Mouse (Mus musculus) ES-E14 (cell line): ENCODE measurements around the gene Srcin1.

Experiments
- CHD2 ChIP-seq: IDR thresholded peaks from 2 replicates; pipeline ENCODE4 v1.6.1; 2014; ENCODE audit warnings: mild to moderate bottlenecking, low read depth, low read length, inconsistent platforms
- HCFC1 ChIP-seq: IDR thresholded peaks from 2 replicates; pipeline ENCODE4 v1.6.1; 2012; ENCODE audit warnings: low read length, inconsistent platforms, borderline replicate concordance; ENCODE audit not compliant: insufficient read depth
- MAFK ChIP-seq: IDR thresholded peaks from 2 replicates; pipeline ENCODE4 v1.6.1; 2014; ENCODE audit warnings: mild to moderate bottlenecking, low read depth, low read length, inconsistent platforms; ENCODE audit not compliant: insufficient read depth
- ZC3H11A ChIP-seq: IDR thresholded peaks from 2 replicates; pipeline ENCODE4 v1.6.1; 2012; ENCODE audit warnings: low read depth, mild to moderate bottlenecking, inconsistent platforms, low read length, borderline replicate concordance
- ZNF384 ChIP-seq: IDR thresholded peaks from 2 replicates; pipeline ENCODE4 v1.6.1; 2012; ENCODE audit warnings: low read depth, low read length, inconsistent platforms

DNA sequence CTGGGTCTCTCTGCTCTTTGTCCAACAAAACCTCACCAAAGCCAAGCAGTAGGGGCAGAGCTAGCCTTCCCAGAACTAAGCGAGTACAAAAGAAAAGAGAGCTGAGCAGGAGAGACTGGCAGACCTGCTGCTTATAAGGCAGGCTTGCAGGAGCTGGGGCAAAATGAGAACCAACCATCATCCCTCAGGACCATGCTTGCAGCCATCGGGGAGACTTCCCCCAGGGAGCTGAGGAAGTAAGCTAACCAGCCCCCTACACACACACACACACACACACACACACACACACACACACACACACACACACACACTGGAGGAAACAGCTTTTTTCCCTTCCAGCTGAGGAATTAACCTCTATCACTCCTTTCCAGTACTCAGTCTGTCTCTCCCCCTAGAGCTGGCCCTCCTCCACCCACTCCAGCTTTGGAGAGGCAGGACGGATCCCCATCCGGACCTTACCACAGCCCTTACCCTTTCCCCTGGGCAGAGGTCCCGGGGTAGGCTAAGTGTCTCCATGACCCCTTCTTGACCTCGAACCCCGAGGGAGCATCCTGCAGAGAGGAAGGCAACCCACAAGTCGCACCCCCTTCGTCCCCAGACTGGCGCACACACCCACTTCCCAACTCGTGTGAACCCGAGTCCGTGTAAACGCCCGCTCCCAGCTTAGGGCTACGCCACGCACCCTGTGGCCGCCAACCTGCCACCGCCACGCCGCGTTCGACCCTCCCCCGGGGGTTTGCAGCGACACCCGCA is 30.0 kb downstream of the Srcin1 start:
- TF ChIP-seq MAFK: no peak
- no peak for TF ChIP-seq HCFC1
- no peak for TF ChIP-seq CHD2
- no peak for TF ChIP-seq ZNF384
- TF ChIP-seq ZC3H11A: no peak
